Mouse (Mus musculus) erythroid progenitor cell, adult 5-6 weeks (primary cell): ENCODE data around the gene Gm7298. TPM values are rescaled to one million over a fixed set of nuclear protein-coding genes. Genes with fewer than 3 reads are reported as not detected.
"Not testable (repeated sequence)": the region's sequence is repeated elsewhere in the genome, so short reads cannot be mapped to it uniquely, and the experiment has no call there.

Experiments
- ATAC-seq: replicated peaks from 2 replicates; pipeline ENCODE4 v1.8.0; 2016; ENCODE audit warnings: moderate number of reproducible peaks, mild to moderate bottlenecking, moderate TSS enrichment, inconsistent platforms; ENCODE audit not compliant: poor library complexity, low FRiP score, severe bottlenecking
- total RNA-seq, 2 experiments: library from RNA; stranded (forward) in 1 of 2; stranded (reverse) in 1 of 2; fragments of 150-400 nt in 1 of 2; fragments of 186-747, 209-891 nt in 1 of 2; gene quantifications; 2 replicates each; pipeline versions ENCODE4 v1.2.3 to v1.2.4; 2015 to 2017; ENCODE audit warnings: low replicate concordance in 2 of 2

Gm7298 gene
- total RNA-seq (2015; ENCODE audit: low replicate concordance): not detected in 2 replicates
- total RNA-seq (2017; ENCODE audit: low replicate concordance): not detected in 2 replicates

DNA sequence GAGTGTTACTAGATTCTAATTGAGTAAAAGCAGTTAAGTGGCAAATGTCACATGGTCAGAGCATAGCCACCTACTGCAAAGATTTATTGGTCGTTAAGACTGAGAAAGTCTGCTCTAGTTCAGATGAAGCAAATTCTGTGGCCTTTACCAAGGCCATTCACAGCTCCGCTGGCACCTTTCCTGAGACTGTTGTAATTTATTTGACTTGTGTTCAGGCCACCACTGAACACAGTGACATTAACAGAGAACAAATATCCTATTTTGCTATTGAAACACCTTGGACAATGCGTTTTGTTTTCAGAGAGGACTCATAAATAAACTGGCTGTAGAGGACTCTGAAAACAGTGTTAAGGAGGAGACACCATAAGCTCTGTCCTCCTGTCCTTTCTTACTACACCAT, at the start of gene Gm7298:
TSS of gene Gm7298 (plus strand) at position 301 of the 400 bp plus-strand sequence.
- no peak for ATAC-seq

DNA sequence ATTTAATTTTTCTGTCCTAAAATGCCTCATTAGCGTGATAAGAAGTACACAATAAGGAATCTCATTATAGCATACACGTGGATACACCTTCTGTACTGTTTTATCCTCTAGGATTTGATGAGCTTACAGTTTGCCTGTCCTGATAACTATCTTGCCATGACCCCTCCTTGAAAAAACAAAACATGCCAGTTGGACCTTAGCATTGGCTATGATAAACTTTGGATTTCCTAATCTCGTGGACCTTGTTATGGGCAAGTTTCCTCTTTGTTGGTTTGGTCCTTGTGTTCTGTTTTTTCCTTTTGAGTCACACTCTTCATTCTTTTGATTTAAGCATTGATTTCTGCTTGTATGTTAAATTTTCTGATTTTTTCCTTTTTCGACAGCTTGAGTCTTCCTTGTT, 95.3 kb downstream of the Gm7298 start:
- no peak for ATAC-seq

- no peak for ATAC-seq
Observed at GRCm38 (mm10) chr6:121836361-121836760, 103.6 kb downstream of the Gm7298 start.

DNA sequence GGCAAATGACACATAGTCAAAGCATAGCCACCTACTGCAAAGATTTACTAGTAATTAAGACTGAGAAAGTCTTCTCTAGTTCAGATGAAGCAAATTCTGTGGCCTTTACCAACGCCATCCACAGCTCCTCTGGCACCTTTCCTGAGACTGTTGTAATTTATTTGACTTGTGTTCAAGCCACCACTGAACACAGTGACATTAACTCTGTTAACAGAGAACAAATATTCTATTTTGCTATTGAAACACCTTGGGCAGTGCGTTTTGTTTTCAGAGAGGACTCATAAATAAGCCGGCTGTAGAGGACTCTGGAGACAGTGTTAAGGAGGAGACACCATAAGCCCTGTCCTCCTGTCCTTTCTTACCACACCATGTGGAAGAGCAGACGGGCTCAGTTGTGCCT, 105.5 kb downstream of the Gm7298 start, which contains the start of gene Mug1:
TSS of gene Mug1 (plus strand) at position 271 of the 400 bp plus-strand sequence.
- ATAC-seq: not testable (repeated sequence)

Other genes with a start within 250 kb of the Gm7298 start
- gene A2m, start 97.6 kb upstream of the Gm7298 start, total RNA-seq (2015; ENCODE audit: low replicate concordance): not detected in 2 replicates
- gene A2m, start 97.6 kb upstream of the Gm7298 start, total RNA-seq (2017; ENCODE audit: low replicate concordance): not detected in 2 replicates
- not detected in 2 replicates for gene Mug1, start 105.6 kb downstream of the Gm7298 start, total RNA-seq (2015; ENCODE audit: low replicate concordance)
- not detected in 2 replicates for gene Mug1, start 105.6 kb downstream of the Gm7298 start, total RNA-seq (2017; ENCODE audit: low replicate concordance)